Mouse (Mus musculus) gastrocnemius, adult 2 months (tissue): Measurements from ENCODE around the gene Myo16. TPM values are rescaled to one million over a fixed set of nuclear protein-coding genes. Genes with fewer than 3 reads are reported as not detected.

ENCODE experiments used
- DNase-seq: peaks from one replicate; pipeline ENCODE4 v3.0.0; 2022
- H3K27ac ChIP-seq: fragments of 200-600 bp; 2 replicates; pipeline ENCODE4 v1.8.1; 2022; ENCODE audit warnings: mild to moderate bottlenecking
- H3K4me3 ChIP-seq: fragments of 200-600 bp; 2 replicates; pipeline ENCODE4 v1.8.1; 2022; ENCODE audit warnings: mild to moderate bottlenecking, moderate library complexity
- CTCF ChIP-seq: fragments of 200-600 bp; IDR thresholded peaks from 2 replicates; pipeline ENCODE4 v1.8.1; 2022; ENCODE audit warnings: antibody characterized with exemption, mild to moderate bottlenecking, moderate library complexity
- intact Hi-C: fragments of 180-260 bp; cut with DNase I; formaldehyde crosslinking; loops from one replicate; pipeline ENCODE4 v1.15.1; 2025
- total RNA-seq, 2 experiments: library from RNA; stranded (reverse); gene quantifications; 2 replicates each; pipeline ENCODE4 v1.2.3; 2021

The Myo16 gene
- total RNA-seq, 2 experiments from 2014 or later = 0.08 to 0.36 TPM

DNA sequence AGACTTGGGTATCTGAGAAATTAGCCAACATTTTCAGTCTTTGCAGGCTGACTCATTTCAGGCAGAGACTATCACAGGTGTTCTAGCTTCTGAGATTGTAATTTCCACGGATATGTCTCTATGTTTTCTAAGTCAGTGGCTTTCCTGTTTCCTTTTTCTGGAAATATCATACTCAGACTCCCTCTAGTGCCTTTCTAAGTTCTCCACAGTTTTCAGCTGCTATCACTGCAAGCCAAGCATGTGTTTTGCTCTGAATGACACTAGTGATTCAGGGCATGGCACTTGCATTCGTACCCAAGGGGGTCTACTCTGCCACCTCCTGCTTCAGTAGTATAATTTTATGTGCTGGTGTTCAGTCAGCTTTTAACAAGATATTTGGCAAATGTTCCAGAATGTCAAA is 11.2 kb downstream of the Myo16 start:
- no peak for TF ChIP-seq CTCF
- Histone ChIP-seq H3K4me3 (no peak overlapping the region), H3K27ac (no peak overlapping the region)
- no peak for DNase-seq
- intact Hi-C loops = no loop called here

DNA sequence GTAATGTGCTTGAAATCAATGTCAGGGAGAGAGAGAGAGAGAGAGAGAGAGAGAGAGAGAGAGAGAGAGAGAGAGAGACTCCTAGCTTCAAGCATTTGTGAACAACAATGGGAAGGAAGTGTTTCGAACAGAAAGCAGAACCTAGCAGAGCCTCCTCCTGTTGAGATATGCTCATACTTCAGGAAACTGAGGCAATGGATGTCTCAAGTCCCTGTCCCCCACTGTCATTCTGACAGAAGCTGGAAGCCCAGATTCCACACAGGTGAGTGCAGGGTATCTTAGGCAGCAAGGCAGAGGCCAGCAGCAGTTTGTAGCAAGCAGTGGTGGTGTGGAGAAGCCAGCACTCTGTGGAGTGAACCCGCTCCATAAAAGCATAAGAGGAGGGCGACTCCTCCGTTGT is 14.6 kb downstream of the Myo16 start:
- no peak for DNase-seq
- intact Hi-C loops = no loop called here
- no peak overlapping the region for H3K4me3 ChIP-seq
- no peak overlapping the region for H3K27ac ChIP-seq
- no peak for TF ChIP-seq CTCF

DNA sequence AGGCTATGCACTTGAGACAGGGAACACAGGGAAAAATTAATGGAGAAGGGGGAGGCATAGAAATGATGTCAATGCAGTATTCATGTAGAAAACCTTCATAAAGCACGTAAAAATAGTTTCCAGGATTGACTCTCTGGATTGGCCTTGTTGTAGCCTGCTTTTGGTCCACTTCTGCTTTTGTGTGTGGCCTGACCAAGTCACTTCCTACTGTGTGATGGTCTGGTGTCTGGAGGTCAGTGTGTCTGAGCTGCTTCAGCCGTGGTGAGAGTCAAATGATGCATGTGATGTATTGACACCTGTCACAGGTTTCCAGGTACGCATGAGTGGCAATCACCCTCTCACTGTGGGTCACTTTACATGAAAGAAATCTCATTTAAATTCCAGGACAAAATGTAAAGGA is 16.2 kb downstream of the Myo16 start:
- no peak overlapping the region for H3K27ac ChIP-seq
- DNase-seq = no peak
- intact Hi-C loops = no loop called here

DNA sequence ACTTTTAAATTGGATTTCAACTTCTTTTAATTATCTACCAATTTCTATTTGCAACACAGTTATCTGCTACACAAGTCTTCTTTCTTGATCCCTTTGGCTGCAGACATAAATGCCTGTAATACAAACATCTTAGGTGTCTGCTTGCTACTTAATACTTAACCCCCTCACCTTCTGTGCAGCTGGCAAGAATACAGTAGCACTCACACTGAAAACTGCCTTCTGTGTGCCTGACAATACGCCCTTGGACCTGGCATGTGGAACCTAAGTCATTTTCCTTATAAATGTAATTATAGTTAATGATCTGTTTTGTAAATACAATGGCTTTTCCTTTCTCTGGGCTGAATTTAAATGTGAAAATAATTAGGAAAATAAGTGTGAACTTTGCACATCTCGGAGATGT is 17.6 kb downstream of the Myo16 start:
- intact Hi-C loops = no loop called here
- no peak for TF ChIP-seq CTCF
- H3K27ac ChIP-seq = no peak overlapping the region
- no peak for DNase-seq
- no peak overlapping the region for H3K4me3 ChIP-seq

More for the DNA sequence above, 16.2 kb downstream of the Myo16 start:
- no peak for TF ChIP-seq CTCF
- H3K4me3 ChIP-seq = no peak overlapping the region

DNA sequence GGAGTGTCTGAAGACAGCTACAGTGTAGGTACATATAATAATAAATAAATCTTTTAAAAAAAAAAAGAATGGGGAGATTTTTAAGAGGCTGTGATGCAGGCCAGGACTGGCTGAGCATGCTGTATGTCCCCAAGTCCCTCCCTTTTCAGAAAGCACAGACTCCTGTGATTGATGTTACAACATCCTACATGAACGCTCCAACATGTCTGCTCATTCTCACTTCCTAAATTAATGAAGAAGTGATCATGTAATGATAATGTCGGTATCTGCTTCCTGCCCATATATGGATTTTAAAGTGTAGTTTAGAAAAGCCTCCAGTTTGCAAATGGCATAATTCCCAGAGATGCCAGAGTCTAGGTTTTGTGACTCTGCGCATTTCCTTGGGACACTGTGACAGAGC is 18.6 kb downstream of the Myo16 start:
- intact Hi-C loops = no loop called here
- no peak for TF ChIP-seq CTCF
- H3K27ac ChIP-seq = no peak overlapping the region
- no peak for DNase-seq
- H3K4me3 ChIP-seq = no peak overlapping the region

DNA sequence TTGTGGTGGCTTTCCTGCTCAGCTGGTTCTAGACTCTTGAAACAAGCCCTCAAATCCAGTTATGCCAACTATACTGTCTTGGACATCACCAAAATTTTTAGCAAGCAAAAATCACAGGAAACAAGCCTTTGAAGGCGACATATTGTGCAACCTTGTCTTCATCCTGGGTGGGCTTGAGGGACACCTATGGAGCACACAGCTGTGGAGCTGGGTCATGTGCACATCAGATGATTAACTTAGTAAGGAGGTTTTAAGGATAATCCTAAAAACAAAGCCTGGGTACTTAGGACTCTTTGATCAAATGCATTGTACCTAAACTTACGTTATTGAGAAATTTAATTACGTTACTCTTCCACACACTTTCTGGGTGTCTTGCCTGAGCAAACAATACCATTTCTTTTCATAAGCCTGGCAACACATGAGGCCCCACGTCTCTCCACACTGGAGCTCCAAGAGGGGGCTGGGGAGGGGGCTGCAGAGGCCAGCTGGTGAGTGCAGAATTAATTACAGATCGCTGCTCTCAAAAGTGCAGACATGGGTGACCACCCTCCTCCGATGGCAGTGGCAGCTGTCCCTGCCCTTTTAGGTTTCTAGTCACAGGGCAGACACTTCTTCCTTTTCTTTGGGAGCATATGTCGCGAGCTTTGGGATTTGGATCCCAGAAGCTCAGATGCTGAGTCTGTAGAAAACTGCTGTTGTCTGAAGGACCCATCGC is 19.5 kb downstream of the Myo16 start:
- Histone ChIP-seq H3K27ac (no peak overlapping the region), H3K4me3 (no peak overlapping the region)
- DNase-seq = no peak
- intact Hi-C loops = no loop called here
- TF ChIP-seq CTCF = no peak

DNA sequence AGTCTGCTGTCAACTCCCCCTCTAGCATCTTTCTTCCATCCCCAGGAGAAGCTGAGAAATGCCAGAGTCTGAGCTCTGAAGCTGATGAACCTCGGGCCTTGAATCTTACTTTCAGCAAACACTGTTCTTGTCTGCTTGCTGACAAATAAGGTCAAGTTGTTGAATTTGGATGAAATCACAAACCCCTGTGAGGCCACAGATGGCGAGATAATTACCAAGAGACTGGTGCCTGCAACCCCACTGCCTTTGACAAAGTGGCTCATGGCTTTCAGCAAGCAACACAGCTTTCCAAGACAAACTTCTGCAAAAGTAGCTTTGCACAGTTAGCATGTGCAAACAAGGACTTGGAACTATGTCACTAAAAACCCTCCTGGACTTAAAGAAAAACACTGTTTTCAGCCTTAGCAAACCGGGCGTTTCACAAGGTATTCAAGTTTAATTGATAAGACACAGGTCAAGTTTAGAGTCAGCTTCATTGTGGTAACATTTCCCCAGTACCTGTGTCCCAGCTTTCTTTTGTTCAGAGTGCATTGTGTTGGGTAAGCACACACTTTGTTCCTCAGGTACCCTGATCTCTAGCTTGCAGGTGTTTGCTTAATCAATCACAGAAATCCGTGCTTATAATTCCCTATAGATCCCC is 20.6 kb downstream of the Myo16 start:
- no peak for DNase-seq
- H3K27ac ChIP-seq = no peak overlapping the region
- no peak overlapping the region for H3K4me3 ChIP-seq
- no peak for TF ChIP-seq CTCF
- intact Hi-C loops = no loop called here

DNA sequence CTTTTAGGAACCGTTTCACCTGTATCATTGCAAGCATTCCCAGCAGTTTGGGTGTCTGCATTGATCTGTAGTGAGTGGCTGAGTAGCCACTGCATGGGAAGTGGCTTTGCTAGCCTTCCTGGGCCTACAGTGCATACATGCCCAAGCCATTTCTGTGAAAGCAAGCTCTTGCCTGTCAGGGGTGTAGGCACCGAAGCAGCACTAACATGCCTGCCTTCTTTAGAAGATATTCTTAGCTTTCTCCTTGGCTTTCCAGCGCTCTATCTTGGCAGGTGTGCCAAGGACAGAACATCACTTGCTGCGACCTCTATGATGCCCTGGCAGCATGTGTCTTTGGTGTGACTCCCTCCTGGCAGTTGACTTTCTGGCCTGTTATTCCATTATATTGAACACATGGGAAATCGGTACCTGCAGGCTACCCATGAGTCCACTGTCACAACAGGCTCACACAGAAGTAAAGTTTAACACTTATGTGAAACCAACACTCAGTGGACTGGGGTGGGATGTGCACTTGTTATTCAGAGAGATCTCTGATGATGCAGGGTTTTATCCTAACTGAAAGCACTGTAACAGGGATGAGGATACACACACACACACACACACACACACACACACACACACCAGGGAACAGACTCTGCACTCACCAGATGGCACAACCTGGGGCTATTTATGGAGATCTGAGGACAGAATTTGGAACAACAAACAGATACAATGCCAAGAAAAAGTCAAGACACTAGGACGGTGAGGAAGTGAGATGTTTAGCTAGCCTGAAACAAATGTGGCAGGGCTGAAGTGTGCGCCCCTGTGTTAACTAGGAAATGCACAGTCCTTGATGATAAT is 21.4 kb downstream of the Myo16 start:
- Histone ChIP-seq H3K4me3 (no peak overlapping the region), H3K27ac (no peak overlapping the region)
- intact Hi-C loops = no loop called here
- no peak for TF ChIP-seq CTCF
- DNase-seq = no peak

DNA sequence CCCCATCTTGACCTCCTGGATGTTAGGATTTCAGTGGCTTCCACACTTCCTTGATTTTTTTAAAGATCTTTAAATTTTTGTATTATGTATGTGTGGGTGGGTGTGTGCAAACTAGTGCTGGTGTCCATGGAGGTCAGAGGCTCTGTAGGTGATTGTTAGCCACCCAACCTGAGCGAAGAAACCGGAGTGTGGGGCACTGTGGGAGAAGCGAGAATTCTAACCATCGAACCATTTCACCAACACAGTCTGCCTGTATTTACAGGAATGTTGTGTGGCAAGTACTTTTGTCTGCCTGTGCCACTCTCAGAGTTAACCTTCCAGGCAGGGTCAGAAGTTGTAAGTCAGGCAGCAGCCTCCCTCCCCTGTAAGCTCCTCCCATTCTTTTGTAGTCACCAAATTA is 22.3 kb downstream of the Myo16 start:
- Histone ChIP-seq H3K27ac (no peak overlapping the region), H3K4me3 (no peak overlapping the region)
- TF ChIP-seq CTCF = no peak
- no peak for DNase-seq
- intact Hi-C loops = no loop called here

DNA sequence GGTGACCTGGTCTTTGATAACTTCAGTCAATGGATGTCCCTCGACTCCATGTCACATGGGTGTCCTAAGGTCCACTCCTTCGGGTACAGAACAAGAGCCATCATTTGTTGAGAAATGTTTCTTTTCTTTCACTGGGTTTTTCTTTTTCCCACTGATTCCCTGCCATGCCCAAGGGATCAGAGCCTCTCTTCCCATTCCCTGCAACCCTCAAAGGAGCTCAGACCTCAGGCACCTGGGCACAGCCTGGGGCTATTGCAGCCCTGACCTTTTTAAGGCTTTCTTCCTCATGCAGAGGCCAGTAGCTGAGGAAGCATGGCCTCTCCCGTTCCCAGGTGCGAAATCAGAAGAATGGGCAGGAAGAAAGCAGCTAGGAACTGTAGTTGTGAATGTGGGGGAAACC is 23.4 kb downstream of the Myo16 start:
- intact Hi-C loops = no loop called here
- no peak for DNase-seq
- Histone ChIP-seq H3K27ac (no peak overlapping the region), H3K4me3 (no peak overlapping the region)
- TF ChIP-seq CTCF = no peak

DNA sequence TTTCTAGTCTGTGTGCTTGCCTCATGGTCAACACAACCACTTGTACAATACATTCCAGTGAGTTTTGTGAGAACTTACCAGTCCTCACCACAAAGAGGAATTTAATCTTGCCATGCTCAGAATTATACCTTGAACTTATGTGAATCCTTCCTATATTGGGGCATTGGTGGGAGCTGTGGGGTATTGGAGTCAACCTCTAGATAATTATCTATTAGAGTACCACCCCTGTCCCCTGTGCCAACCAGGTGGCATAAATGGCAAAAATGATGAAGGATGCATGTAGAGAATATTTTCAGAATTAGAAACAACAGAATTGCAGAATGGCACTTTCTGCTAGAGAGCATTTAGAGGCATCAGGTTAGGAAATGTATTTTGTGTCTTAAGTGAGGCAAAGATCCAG is 25.3 kb downstream of the Myo16 start:
- H3K4me3 ChIP-seq = no peak overlapping the region
- intact Hi-C loops = no loop called here
- no peak for TF ChIP-seq CTCF
- no peak for DNase-seq
- no peak overlapping the region for H3K27ac ChIP-seq

DNA sequence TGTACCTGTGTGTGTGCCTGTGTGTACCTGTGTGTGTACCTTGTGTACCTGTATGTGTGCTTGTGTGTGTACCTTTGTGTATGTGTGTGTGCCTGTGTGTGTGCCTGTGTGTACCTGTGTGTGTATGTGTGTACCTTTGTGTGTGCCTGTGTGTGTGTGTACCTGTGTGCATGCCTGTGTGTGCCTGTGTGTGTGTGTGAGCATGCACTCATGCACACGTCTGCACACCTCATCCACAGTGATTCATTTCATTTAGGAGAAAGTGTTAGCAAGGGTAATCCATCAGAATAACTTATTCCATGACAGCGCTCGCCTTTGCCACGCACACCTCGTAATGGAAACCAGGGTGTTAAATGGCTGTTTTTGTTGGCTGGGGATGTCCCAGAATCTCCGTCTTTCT is 36.9 kb downstream of the Myo16 start:
- H3K4me3 ChIP-seq = no peak overlapping the region
- no peak overlapping the region for H3K27ac ChIP-seq
- DNase-seq = no peak
- no peak for TF ChIP-seq CTCF
- intact Hi-C loops = no loop called here

DNA sequence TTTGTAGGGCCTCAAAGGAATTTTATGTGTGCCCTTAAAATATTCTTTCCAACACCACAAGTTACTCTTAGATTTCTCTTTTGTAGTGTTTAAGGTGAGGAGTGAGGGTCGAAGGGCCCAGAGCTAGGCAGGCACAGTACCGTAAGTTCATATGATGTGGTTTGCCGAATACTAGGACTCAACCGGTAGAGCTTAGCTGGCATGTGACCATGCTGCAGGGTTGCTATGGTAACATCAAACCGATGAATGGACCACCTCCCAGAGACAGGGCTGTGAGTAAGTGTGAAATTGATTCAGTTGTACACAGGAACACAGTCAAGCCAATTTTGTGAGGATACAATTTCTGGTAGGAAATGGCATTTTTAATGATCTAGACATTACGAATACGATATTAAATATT is 44.5 kb downstream of the Myo16 start:
- no peak overlapping the region for H3K27ac ChIP-seq
- no peak overlapping the region for H3K4me3 ChIP-seq
- DNase-seq = no peak
- intact Hi-C loops = no loop called here
- TF ChIP-seq CTCF = no peak
